Mouse (Mus musculus) lung, postnatal 0 days (tissue): ENCODE measurements around the gene Sst. TPM values are rescaled to one million over a fixed set of nuclear protein-coding genes. Genes with fewer than 3 reads are reported as not detected.

Source experiments
- ATAC-seq: fragments of 200-750 bp; cut with Nextera tagmentation; 2 replicates; pipeline ENCODE4 v1.8.0; 2017; ENCODE audit warnings: moderate library complexity
- DNase-seq: peaks from one replicate; pipeline ENCODE4 v3.0.0-alpha.2; 2016; ENCODE audit warnings: low spot score
- H3K27ac ChIP-seq: fragments of 300-500 bp; sonication (generic); 2 replicates; pipeline ENCODE4 v1.5.1; 2014; ENCODE audit warnings: antibody characterized with exemption, mild to moderate bottlenecking, low read length, mixed read lengths
- H3K27me3 ChIP-seq: fragments of 300-500 bp; sonication (generic); replicated peaks from 2 replicates; pipeline ENCODE4 v1.6.1; 2014; ENCODE audit warnings: low read length, mixed read lengths; ENCODE audit not compliant: insufficient read depth
- H3K36me3 ChIP-seq: fragments of 300-500 bp; sonication (generic); 2 replicates; pipeline ENCODE4 v1.6.1; 2014; ENCODE audit warnings: low read length, mixed read lengths; ENCODE audit not compliant: insufficient read depth
- H3K4me1 ChIP-seq: fragments of 300-500 bp; sonication (generic); 2 replicates; pipeline ENCODE4 v1.6.1; 2014; ENCODE audit warnings: antibody characterized with exemption, low read depth, low read length, mixed read lengths; ENCODE audit not compliant: insufficient read depth
- H3K4me2 ChIP-seq: fragments of 300-500 bp; sonication (generic); replicated peaks from 2 replicates; pipeline ENCODE4 v1.6.1; 2014; ENCODE audit warnings: low read depth, mild to moderate bottlenecking, low read length, moderate library complexity, mixed read lengths
- H3K4me3 ChIP-seq: fragments of 300-500 bp; sonication (generic); 2 replicates; pipeline ENCODE4 v1.5.1; 2014; ENCODE audit warnings: low read depth, low read length
- H3K9ac ChIP-seq: fragments of 300-500 bp; sonication (generic); replicated peaks from 2 replicates; pipeline ENCODE4 v1.6.1; 2014; ENCODE audit warnings: low read depth, mild to moderate bottlenecking
- H3K9me3 ChIP-seq: fragments of 300-500 bp; sonication (generic); 2 replicates; pipeline ENCODE4 v1.6.1; 2016; ENCODE audit warnings: low read length, mixed read lengths
- CTCF ChIP-seq: IDR thresholded peaks from 2 replicates; pipeline ENCODE4 v1.5.1; 2016; ENCODE audit warnings: antibody characterized with exemption, mild to moderate bottlenecking
- EP300 ChIP-seq: IDR thresholded peaks from 2 replicates; pipeline ENCODE4 v1.6.1; 2016; ENCODE audit warnings: antibody characterized with exemption, mild to moderate bottlenecking, control low read depth
- WGBS: fragments of 180-500 bp; shearing (Covaris S2); extraction: QIAGEN DNeasy Blood & Tissue Kit; methylation state at CpG from one replicate; pipeline ENCODE4 v1.1.7; 2014; 5-methylcytosine and 5-hydroxymethylcytosine counted together
- polyA plus RNA-seq: library from polyadenylated mRNA; unstranded; fragments of >200 nt; fragmentation: Nextera tagmentation; extraction: Ambion mirVana; gene quantifications from 2 replicates; pipeline ENCODE4 v1.2.1, GENCODE M21; 2015

Gene Sst
- polyA plus RNA-seq, 1 experiment from 2014 or later = not detected

DNA sequence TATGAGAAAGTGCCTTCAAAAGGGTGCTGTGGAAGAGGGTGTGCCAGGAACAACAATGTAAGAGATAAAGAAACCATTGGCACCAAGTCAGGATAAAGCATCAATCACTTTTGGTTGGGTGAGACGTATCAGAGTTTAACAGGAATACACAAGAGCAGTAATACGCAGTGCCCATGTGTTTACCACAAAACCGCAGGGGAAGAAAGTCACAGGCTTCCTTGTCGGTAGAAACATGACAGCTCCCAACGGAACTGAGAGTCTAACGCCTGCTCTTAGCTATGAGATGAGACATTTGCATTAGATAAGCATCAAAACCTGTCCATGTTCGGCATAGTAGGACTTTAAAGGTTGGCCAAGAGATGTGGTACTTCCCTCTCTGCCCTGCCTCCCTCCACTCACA, 46.1 kb downstream of the Sst start:
- 61% methylated on average over 7 of the region's 7 CpGs for WGBS
- no peak for DNase-seq
- Histone ChIP-seq H3K4me2 (no peak overlapping the region), H3K9me3 (no peaks in the 10 kb centered on the region), H3K27ac (no peak overlapping the region), H3K27me3 (no peaks in the 10 kb centered on the region), H3K36me3 (no peaks in the 10 kb centered on the region), H3K9ac (no peak overlapping the region), H3K4me1 (no peaks in the 10 kb centered on the region), H3K4me3 (no peak overlapping the region)
- no peak for ATAC-seq
- TF ChIP-seq EP300 (no peak), CTCF (no peak)

DNA sequence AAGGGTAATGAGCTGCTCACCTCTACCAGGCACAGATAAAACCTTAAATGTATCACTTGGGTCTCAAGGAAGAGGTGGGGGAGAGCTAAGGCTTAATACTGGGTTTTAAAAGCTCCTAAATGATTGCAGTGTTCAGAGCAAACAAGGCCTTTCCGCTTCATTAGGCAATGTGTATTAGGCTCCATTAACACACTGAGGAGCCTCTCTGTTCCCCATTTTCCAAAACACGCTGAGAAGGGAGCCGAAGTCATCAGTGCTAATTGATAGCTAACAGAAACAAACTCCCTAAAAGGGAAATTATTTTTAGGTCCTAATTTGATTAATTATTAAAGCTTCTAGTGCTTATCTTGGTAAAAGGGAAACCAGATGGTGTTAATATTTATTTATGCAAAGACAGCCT, 48.1 kb downstream of the Sst start:
- ATAC-seq = no peak
- WGBS = 59% methylated on average over 3 of the region's 3 CpGs

More for the DNA sequence above, 48.1 kb downstream of the Sst start:
- DNase-seq = no peak
- no peak for TF ChIP-seq CTCF
- no peak for TF ChIP-seq EP300
- H3K36me3 ChIP-seq = no peaks in the 10 kb centered on the region
- H3K9me3 ChIP-seq = no peaks in the 10 kb centered on the region
- H3K4me3 ChIP-seq = no peak overlapping the region
- H3K9ac ChIP-seq = no peak overlapping the region
- H3K4me2 ChIP-seq = no peak overlapping the region
- no peaks in the 10 kb centered on the region for H3K27me3 ChIP-seq
- H3K4me1 ChIP-seq = no peaks in the 10 kb centered on the region
- H3K27ac ChIP-seq = no peak overlapping the region

Other genes starting within 250 kb of the Sst start
- not detected in 2 replicates for gene Rtp2, start 41.4 kb upstream of the Sst start, polyA plus RNA-seq
- gene Gm37419, start 97.5 kb upstream of the Sst start, polyA plus RNA-seq = not detected in 2 replicates
- 2.3 TPM in 2 replicates for gene Bcl6, start 97.9 kb upstream of the Sst start, polyA plus RNA-seq